17 mouse cellular contexts compared by ENCODE assay signal in genomic region chr10:12703526-12703925, GRCm38 (mm10).
DNase-seq lines count a peak whose midpoint lies in the region; ATAC-seq lines count a peak whose summit lies in the region.
"Had no signal": no experiment of that assay in that cellular context is flagged by ENCODE, and none has a peak within 500 bp of the region (broad histone marks: within the 10 kb centered on the region; RNA-seq: fewer than 3 reads in every experiment).

No protein-coding gene starts in this region.

- H3K36me3 ChIP-seq in heart, embryonic 14.5 days (ENCODE audit: control insufficient read depth, insufficient read depth, low read length): peaks cover 13% of the 10 kb centered on the region
- H3K36me3 ChIP-seq: midbrain, embryonic 13.5 days; neural tube, embryonic 12.5 days had no signal

- H3K4me2 ChIP-seq in heart, embryonic 14.5 days (ENCODE audit: low read length): peak overlapping the region; percentile 0; the same call in 1 of the 2 replicates
- H3K4me2 ChIP-seq: midbrain, embryonic 13.5 days; neural tube, embryonic 12.5 days had no signal

- 24% methylated on average over 3 of the region's 3 CpGs for WGBS in heart, embryonic 14.5 days

- no peak overlapping the region for H3K9ac ChIP-seq in heart, embryonic 14.5 days (ENCODE audit: low read length)
- H3K9ac ChIP-seq: liver, postnatal 0 days; midbrain, embryonic 13.5 days; neural tube, embryonic 12.5 days had no signal

- 0 out of 2 replicates have a peak, but pooled peaks cover 3% of the 10 kb centered on the region for H3K9me3 ChIP-seq in heart, embryonic 14.5 days (ENCODE audit: control insufficient read depth, low read length)
- H3K9me3 ChIP-seq: forebrain, embryonic 10.5 days; midbrain, embryonic 13.5 days; neural tube, embryonic 12.5 days had no signal

- peak; percentile 20 for DNase-seq in embryo, embryonic 10 days (ENCODE audit: low spot score)
- DNase-seq in embryo, embryonic 9.5 days (ENCODE audit: extremely low spot score): no peak
- no peak for DNase-seq in heart, adult 18-20 months
- DNase-seq in kidney, postnatal 14 days: peak; percentile 49
- DNase-seq in kidney, adult 8-10 months: no peak
- peak; percentile 68 for DNase-seq in Muller cell, postnatal 12 days (ENCODE audit: inconsistent ontology term)
- DNase-seq in retina, postnatal 1 day: no peak
- DNase-seq: adrenal gland, postnatal 14 days; cerebellum, adult 9-11 months; liver, postnatal 0 days; right cerebral cortex, adult 18-20 months had no signal

- no peak for ATAC-seq in heart, embryonic 14.5 days (ENCODE audit: insufficient number of reproducible peaks, insufficient read depth, low FRiP score, low read depth)
- ATAC-seq: hindbrain, embryonic 16.5 days; liver, postnatal 0 days; midbrain, embryonic 13.5 days; Patski had no signal

- peak overlapping the region; percentile 33 to 72 for H3K27ac ChIP-seq in heart, embryonic 14.5 days (replicated peaks in 1 of 2; ENCODE audit: control insufficient read depth in 1 of 2, insufficient read depth in 1 of 2, low read depth in 2 of 2, low read length in 2 of 2)
- H3K27ac ChIP-seq: forebrain, embryonic 10.5 days; midbrain, embryonic 13.5 days; neural tube, embryonic 12.5 days had no signal

- no peak overlapping the region for H3K4me3 ChIP-seq in heart, embryonic 14.5 days (ENCODE audit: control insufficient read depth in 1 of 2, insufficient read depth in 1 of 2, low read depth in 1 of 2, low read length in 2 of 2)
- H3K4me3 ChIP-seq: forebrain, embryonic 10.5 days; midbrain, embryonic 13.5 days; neural tube, embryonic 12.5 days had no signal

- peaks cover 18 to 39% of the 10 kb centered on the region in 2 experiments for H3K4me1 ChIP-seq in heart, embryonic 14.5 days (ENCODE audit: control insufficient read depth in 2 of 2, insufficient read depth in 2 of 2, low read length in 2 of 2)
- H3K4me1 ChIP-seq: midbrain, embryonic 13.5 days; neural tube, embryonic 12.5 days had no signal

- no peaks in the 10 kb centered on the region for H3K27me3 ChIP-seq in heart, embryonic 14.5 days (ENCODE audit: control insufficient read depth, insufficient read depth, low read length)
- H3K27me3 ChIP-seq: midbrain, embryonic 13.5 days; neural tube, embryonic 12.5 days; Patski had no signal

Comparison
In these comparisons a context has a peak if more than half of its experiments do, and no peak if none do; other contexts are left out.
1. DNase-seq: peak in embryo, embryonic 10 days (single experiment), kidney, postnatal 14 days (single experiment) and Muller cell, postnatal 12 days (single experiment); none in embryo, embryonic 9.5 days (single experiment), heart, adult 18-20 months (0 of 2), kidney, adult 8-10 months (0 of 2) and retina, postnatal 1 day (single experiment).